Mouse (Mus musculus): ENCODE results near the gene Ace. TPM values are rescaled to one million over a fixed set of nuclear protein-coding genes. Genes with fewer than 3 reads are reported as not detected.

The Ace gene
- total and polyA plus RNA-seq, 3 experiments, result 18.8 to 42.1 (median 23.7) TPM

- Histone ChIP-seq H3K9ac (ENCODE audit: low read depth, low read length) (peak overlapping the region; percentile 77), H3K79me2 (replicated peaks; ENCODE audit: control insufficient read depth, insufficient read depth, low read length) (no peaks in the 10 kb centered on the region), H3K4me3 (peak overlapping the region; percentile 76), H3K27ac (peak overlapping the region; percentile 95), H3K36me3 (ENCODE audit: control insufficient read depth, insufficient read depth, low read length) (no peaks in the 10 kb centered on the region), H3K4me1 (ENCODE audit: control insufficient read depth, insufficient read depth, low read length) (peaks cover 7% of the 10 kb centered on the region), H3K27me3 (ENCODE audit: control insufficient read depth, insufficient read depth, low read length) (no peaks in the 10 kb centered on the region)
- intact Hi-C loops (cut with DNase I), result loop anchor here (1.0 to 10.0 kb wide), 3 partner anchors 15 to 441 kb away; partner anchors contain the start of gene Icam2
- peak; percentile 86 to 87 for DNase-seq
- TF ChIP-seq POLR2A (IDR thresholded peaks at IDR 0.05; ENCODE audit: insufficient read depth, low read depth, low read length), result 0 out of 2 replicates have a peak, but pooled peaks have one; percentile 24
- TF ChIP-seq CTCF (IDR thresholded peaks at IDR 0.05), result peak; percentile 72
- TF ChIP-seq EP300 (IDR thresholded peaks at IDR 0.05; ENCODE audit: insufficient read depth, low read depth, low read length), result peak; percentile 59; the same call in 1 of the 2 replicates
- under 1% methylated on average over 59 of the region's 59 CpGs for WGBS
Measured at GRCm38 (mm10) chr11:105944126-105944621, 23.6 kb upstream of the Ace start.

DNA sequence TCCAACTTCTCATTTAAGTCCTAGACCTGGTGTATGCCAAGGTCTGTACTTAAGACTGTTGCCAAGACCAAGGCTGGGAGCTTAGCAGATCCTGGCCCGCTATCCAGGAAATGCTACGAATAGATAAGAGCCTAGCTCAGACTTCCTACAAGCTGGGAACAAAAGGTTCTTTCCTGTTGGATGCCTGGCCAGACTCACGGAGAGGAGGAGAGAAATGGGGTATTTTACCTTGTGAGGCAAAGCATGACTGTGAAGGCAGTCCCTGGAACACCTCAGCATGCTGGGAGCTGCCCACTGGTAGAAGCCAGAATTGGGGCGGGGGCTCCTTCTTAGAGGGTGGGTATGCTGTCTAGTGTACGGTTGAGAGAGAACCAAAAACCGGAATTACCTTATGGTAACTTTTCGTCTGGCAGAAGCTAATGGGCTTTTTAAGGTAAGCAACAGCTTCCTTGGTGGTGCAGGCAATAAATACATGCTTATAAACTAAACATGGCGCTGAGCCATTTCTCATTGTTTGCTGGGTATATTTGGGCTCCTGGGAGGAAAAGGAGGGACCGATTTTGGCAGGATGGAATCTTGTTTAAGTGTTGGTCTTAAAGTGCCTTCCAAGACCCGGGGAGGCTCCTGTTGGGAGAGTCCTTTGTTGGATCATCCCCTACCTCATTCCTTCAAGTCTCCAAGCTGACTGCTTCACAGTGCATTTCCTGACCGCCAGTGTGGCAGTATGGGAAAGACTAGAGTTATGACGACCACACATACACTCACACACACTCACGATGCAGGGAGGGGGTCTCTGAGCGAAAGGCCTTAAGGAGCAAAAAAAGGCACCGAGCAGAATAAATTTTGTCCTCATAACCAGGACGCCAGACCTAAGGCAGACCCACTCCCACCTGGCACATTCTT, 22.7 kb upstream of the Ace start:
- Histone ChIP-seq H3K36me3 (ENCODE audit: control insufficient read depth, insufficient read depth, low read length) (no peaks in the 10 kb centered on the region), H3K27me3 (ENCODE audit: control insufficient read depth, insufficient read depth, low read length) (no peaks in the 10 kb centered on the region), H3K9ac (ENCODE audit: low read depth, low read length) (peak overlapping the region; percentile 77), H3K4me1 (ENCODE audit: control insufficient read depth, insufficient read depth, low read length) (peaks cover 7% of the 10 kb centered on the region), H3K4me3 (peak overlapping the region; percentile 76), H3K27ac (peak overlapping the region; percentile 95), H3K79me2 (replicated peaks; ENCODE audit: control insufficient read depth, insufficient read depth, low read length) (no peaks in the 10 kb centered on the region)
- DNase-seq, result peak; percentile 65 to 75
- TF ChIP-seq CTCF (IDR thresholded peaks at IDR 0.05) (no peak), EP300 (IDR thresholded peaks at IDR 0.05; ENCODE audit: insufficient read depth, low read depth, low read length) (peak; percentile 87; the same call in 1 of the 2 replicates), POLR2A (IDR thresholded peaks at IDR 0.05; ENCODE audit: insufficient read depth, low read depth, low read length) (peak; percentile 39; the same call in 1 of the 2 replicates)
- intact Hi-C loops (cut with DNase I), result loop anchor here (1.0 to 10.0 kb wide), 3 partner anchors 14 to 440 kb away; partner anchors contain the start of gene Icam2
- 40% methylated on average over 16 of the region's 16 CpGs for WGBS

GRCm38 (mm10) chr11:105946694-105947154, 21.0 kb upstream of the Ace start:
- TF ChIP-seq POLR2A (IDR thresholded peaks at IDR 0.05; ENCODE audit: insufficient read depth, low read depth, low read length), result no peak
- no peak for TF ChIP-seq EP300 (IDR thresholded peaks at IDR 0.05; ENCODE audit: insufficient read depth, low read depth, low read length)
- TF ChIP-seq CTCF (IDR thresholded peaks at IDR 0.05), result no peak
- H3K9ac ChIP-seq (ENCODE audit: low read depth, low read length), result no peak overlapping the region

DNA sequence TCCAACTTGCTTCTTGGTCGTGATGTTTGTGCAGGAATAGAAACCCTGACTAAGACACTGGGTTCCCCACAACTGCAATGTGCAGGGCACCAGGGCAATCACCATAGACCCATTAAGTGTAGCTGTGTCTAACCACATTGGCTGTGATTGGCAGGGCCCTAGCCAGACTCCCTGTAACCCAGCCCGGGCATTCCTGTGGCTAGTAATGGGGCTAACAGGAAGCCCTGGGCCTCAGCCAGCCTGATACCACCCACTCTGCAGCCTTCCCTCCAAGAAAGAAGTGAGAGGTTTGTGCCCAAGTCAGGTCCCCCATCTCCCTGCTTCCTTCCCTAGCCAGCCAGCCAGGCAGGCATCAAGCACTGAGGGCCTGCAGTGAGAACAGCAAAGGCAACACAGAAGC, 19.5 kb upstream of the Ace start:
- no peak for TF ChIP-seq POLR2A (IDR thresholded peaks at IDR 0.05; ENCODE audit: insufficient read depth, low read depth, low read length)
- no peak for TF ChIP-seq CTCF (IDR thresholded peaks at IDR 0.05)
- TF ChIP-seq EP300 (IDR thresholded peaks at IDR 0.05; ENCODE audit: insufficient read depth, low read depth, low read length), result no peak
- Histone ChIP-seq H3K4me3 (no peak overlapping the region), H3K27ac (no peak overlapping the region), H3K36me3 (ENCODE audit: control insufficient read depth, insufficient read depth, low read length) (no peaks in the 10 kb centered on the region), H3K27me3 (ENCODE audit: control insufficient read depth, insufficient read depth, low read length) (no peaks in the 10 kb centered on the region), H3K4me1 (ENCODE audit: control insufficient read depth, insufficient read depth, low read length) (peaks cover 14% of the 10 kb centered on the region), H3K9ac (ENCODE audit: low read depth, low read length) (no peak overlapping the region), H3K79me2 (replicated peaks; ENCODE audit: control insufficient read depth, insufficient read depth, low read length) (no peaks in the 10 kb centered on the region)
- intact Hi-C loops (cut with DNase I), result loop anchor here (10.0 kb wide), 1 partner anchor 437 kb away; the partner anchor contains the start of gene Icam2
- WGBS, result 52% methylated on average over 2 of the region's 2 CpGs
- DNase-seq, result peak in 1 of 2 experiments; percentile 16

More at GRCm38 (mm10) chr11:105946694-105947154, 21.0 kb upstream of the Ace start:
- intact Hi-C loops (cut with DNase I), result loop anchor here (10.0 kb wide), 1 partner anchor 438 kb away; the partner anchor contains the start of gene Icam2
- Histone ChIP-seq H3K27me3 (ENCODE audit: control insufficient read depth, insufficient read depth, low read length) (no peaks in the 10 kb centered on the region), H3K27ac (no peak overlapping the region), H3K36me3 (ENCODE audit: control insufficient read depth, insufficient read depth, low read length) (no peaks in the 10 kb centered on the region), H3K4me3 (no peak overlapping the region), H3K4me1 (ENCODE audit: control insufficient read depth, insufficient read depth, low read length) (peaks cover 12% of the 10 kb centered on the region), H3K79me2 (replicated peaks; ENCODE audit: control insufficient read depth, insufficient read depth, low read length) (no peaks in the 10 kb centered on the region)
- DNase-seq, result no peak
- 69% methylated on average over 11 of the region's 11 CpGs for WGBS

DNA sequence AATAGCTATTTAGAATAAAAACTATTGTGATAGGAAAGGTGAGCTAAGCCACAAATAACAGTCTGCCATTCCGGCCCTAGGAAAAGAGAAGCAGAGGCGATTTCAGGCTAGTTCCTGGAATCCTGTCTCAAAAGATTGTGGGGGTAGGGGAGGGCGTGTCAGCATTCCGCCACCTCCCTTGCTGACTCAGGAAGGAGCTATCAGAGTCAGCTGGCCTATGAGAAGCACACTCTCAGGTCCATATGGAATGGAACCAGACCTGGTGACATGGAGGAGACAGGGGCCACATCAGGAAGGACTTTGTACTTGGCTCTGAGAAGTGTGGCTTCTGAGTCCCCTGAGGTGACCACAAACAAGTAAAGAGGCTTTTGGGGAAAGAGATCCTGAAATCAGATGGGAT, 17.2 kb upstream of the Ace start:
- Histone ChIP-seq H3K4me1 (ENCODE audit: control insufficient read depth, insufficient read depth, low read length) (peaks cover 11% of the 10 kb centered on the region), H3K4me3 (no peak overlapping the region), H3K27me3 (ENCODE audit: control insufficient read depth, insufficient read depth, low read length) (no peaks in the 10 kb centered on the region), H3K9ac (ENCODE audit: low read depth, low read length) (no peak overlapping the region), H3K27ac (no peak overlapping the region), H3K36me3 (ENCODE audit: control insufficient read depth, insufficient read depth, low read length) (no peaks in the 10 kb centered on the region), H3K79me2 (replicated peaks; ENCODE audit: control insufficient read depth, insufficient read depth, low read length) (no peaks in the 10 kb centered on the region)
- 47% methylated on average over 4 of the region's 4 CpGs for WGBS
- TF ChIP-seq POLR2A (IDR thresholded peaks at IDR 0.05; ENCODE audit: insufficient read depth, low read depth, low read length) (no peak), CTCF (IDR thresholded peaks at IDR 0.05) (no peak), EP300 (IDR thresholded peaks at IDR 0.05; ENCODE audit: insufficient read depth, low read depth, low read length) (no peak)
- intact Hi-C loops (cut with DNase I), result no loop called here
- peak in 1 of 2 experiments; percentile 19 for DNase-seq
